Comparison of ENCODE assay signal across 9 mouse cellular contexts in genomic region chr2:103871522-103872276, GRCm38 (mm10).
DNase-seq lines count a peak whose midpoint lies in the region; ATAC-seq lines count a peak whose summit lies in the region.
"Had no signal": no experiment of that assay in that cellular context is flagged by ENCODE, and none has a peak within 500 bp of the region (broad histone marks: within the 10 kb centered on the region; RNA-seq: fewer than 3 reads in every experiment).

No protein-coding gene starts in this region.

- H3K27me3 ChIP-seq in forebrain, embryonic 13.5 days, result no peaks in the 10 kb centered on the region
- H3K27me3 ChIP-seq in neural tube, embryonic 15.5 days (replicated peaks), result no peaks in the 10 kb centered on the region

- 10% methylated on average over 12 of the region's 12 CpGs for WGBS in forebrain, embryonic 13.5 days
- WGBS in neural tube, embryonic 15.5 days, result 18% methylated on average over 12 of the region's 12 CpGs

- peak; percentile 90 for ATAC-seq in forebrain, embryonic 13.5 days
- ATAC-seq in neural tube, embryonic 15.5 days (ENCODE audit: low FRiP score), result peak; percentile 76

- DNase-seq in ES-CJ7 (ENCODE audit: low read depth, low spot score), result peak; percentile 83
- DNase-seq in c-Kit-positive CD71-positive TER-119-positive erythroid progenitor cells, embryonic 14.5 days (ENCODE audit: low spot score), result peak; percentile 80
- DNase-seq in heart, postnatal 36 days, result peak; percentile 79 to 81
- DNase-seq in layer of hippocampus, adult 18-20 months (ENCODE audit: low spot score in 2 of 2), result peak; percentile 70 to 87
- peak; percentile 63 to 74 for DNase-seq in lung, adult 18-20 months
- DNase-seq in testis, postnatal 14 days (ENCODE audit: low spot score), result peak; percentile 57

- no peak overlapping the region for H3K9ac ChIP-seq in forebrain, embryonic 13.5 days
- H3K9ac ChIP-seq in neural tube, embryonic 15.5 days (replicated peaks), result no peak overlapping the region

- H3K27ac ChIP-seq in forebrain, embryonic 13.5 days, result no peak overlapping the region
- no peak overlapping the region for H3K27ac ChIP-seq in neural tube, embryonic 15.5 days (replicated peaks)

- H3K9me3 ChIP-seq in forebrain, embryonic 13.5 days (replicated peaks), result no peaks in the 10 kb centered on the region
- H3K9me3 ChIP-seq in neural tube, embryonic 15.5 days (replicated peaks), result no peaks in the 10 kb centered on the region

- intact Hi-C loops in heart, postnatal 36 days (cut with DNase I), result loop anchor here (1.0 kb wide), 2 partner anchors 111 to 131 kb away; no protein-coding TSS in a partner anchor

- no peak overlapping the region for H3K4me3 ChIP-seq in forebrain, embryonic 13.5 days
- no peak overlapping the region for H3K4me3 ChIP-seq in neural tube, embryonic 15.5 days (replicated peaks)
- H3K4me3 ChIP-seq: erythroblast, embryonic 14.5 days had no signal

- no peaks in the 10 kb centered on the region for H3K36me3 ChIP-seq in forebrain, embryonic 13.5 days (ENCODE audit: poor library complexity, severe bottlenecking)
- H3K36me3 ChIP-seq in neural tube, embryonic 15.5 days, result no peaks in the 10 kb centered on the region

- peak overlapping the region; percentile 22 for H3K4me2 ChIP-seq in forebrain, embryonic 13.5 days
- H3K4me2 ChIP-seq in neural tube, embryonic 15.5 days, result peak overlapping the region; percentile 15; the same call in 1 of the 2 replicates

- H3K4me1 ChIP-seq in forebrain, embryonic 13.5 days, result peaks cover 10% of the 10 kb centered on the region; the same call in 1 of the 2 replicates
- peaks cover 11% of the 10 kb centered on the region for H3K4me1 ChIP-seq in neural tube, embryonic 15.5 days
